Comparison of ENCODE assay signal across 17 mouse cellular contexts in genomic region chr4:149143594-149143993, GRCm38 (mm10). TPM values are rescaled to one million over a fixed set of nuclear protein-coding genes. Genes with fewer than 3 reads are reported as not detected.
DNase-seq lines count a peak whose midpoint lies in the region; ATAC-seq and TF ChIP-seq lines count a peak whose summit lies in the region.
"Had no signal": no experiment of that assay in that cellular context is flagged by ENCODE, and none has a peak within 500 bp of the region (broad histone marks: within the 10 kb centered on the region; RNA-seq: fewer than 3 reads in every experiment).

No protein-coding gene starts in this region.

- 19% methylated on average over 4 of the region's 4 CpGs for WGBS in kidney, adult 2 months

- no peak for TF ChIP-seq POLR2A in kidney, adult 2 months (IDR thresholded peaks at IDR 0.05; ENCODE audit: low read depth, low read length)

- 0 out of 2 replicates have a peak, but pooled peaks have one; percentile 38 for ATAC-seq in megakaryocyte, adult 5-6 weeks (ENCODE audit: poor library complexity, severe bottlenecking)
- ATAC-seq in erythroid progenitor cell, adult 5-6 weeks (replicated peaks; ENCODE audit: low FRiP score, poor library complexity, severe bottlenecking): no peak
- ATAC-seq: Patski had no signal

- H3K36me3 ChIP-seq in kidney, adult 2 months (ENCODE audit: control insufficient read depth, insufficient read depth, low read length): no peaks in the 10 kb centered on the region
- H3K36me3 ChIP-seq: embryonic facial prominence, embryonic 12.5 days; forebrain, embryonic 12.5 days; heart, embryonic 12.5 days; hindbrain, embryonic 15.5 days had no signal

- no peak for TF ChIP-seq CTCF in kidney, adult 2 months (conservative IDR thresholded peaks at IDR 0.05; ENCODE audit: insufficient read depth, insufficient read length, low read depth, low read length)

- H3K4me3 ChIP-seq in kidney, adult 2 months (ENCODE audit: insufficient read depth, low read depth, low read length): no peak overlapping the region
- H3K4me3 ChIP-seq: embryonic facial prominence, embryonic 12.5 days; forebrain, embryonic 12.5 days; heart, embryonic 12.5 days; hindbrain, embryonic 15.5 days had no signal

- no peak overlapping the region for H3K27ac ChIP-seq in kidney, adult 2 months (ENCODE audit: insufficient read depth, low read depth, low read length)
- H3K27ac ChIP-seq: embryonic facial prominence, embryonic 12.5 days; forebrain, embryonic 12.5 days; hindbrain, embryonic 15.5 days had no signal

- H3K4me1 ChIP-seq in kidney, adult 2 months (ENCODE audit: control insufficient read depth, insufficient read depth, low read length): no peaks in the 10 kb centered on the region
- H3K4me1 ChIP-seq: embryonic facial prominence, embryonic 12.5 days; hindbrain, embryonic 15.5 days had no signal

- H3K27me3 ChIP-seq in kidney, adult 2 months (replicated peaks; ENCODE audit: control insufficient read depth, insufficient read depth, low read length): no peaks in the 10 kb centered on the region
- H3K27me3 ChIP-seq: embryonic facial prominence, embryonic 12.5 days; forebrain, embryonic 12.5 days; heart, embryonic 12.5 days; hindbrain, embryonic 15.5 days; Patski had no signal

- DNase-seq in kidney, adult 2 months: peak; percentile 49
- DNase-seq in kidney, adult 18-20 months: no peak
- peak; percentile 17 for DNase-seq in 416B (ENCODE audit: low read depth)
- DNase-seq in MEL-GATA-1-ER (ENCODE audit: extremely low read depth, low read depth): peak; percentile 37
- no peak for DNase-seq in cerebellum, adult 9-10 months
- DNase-seq: adrenal gland, postnatal 25 days; cerebellum, adult 18-20 months; cerebellum, postnatal 14 days; gastrocnemius, postnatal 10 days had no signal

RNA-seq across cellular contexts. Expression of gene Cenps, which starts 6.2 kb away (rescaled TPM):
- 0.75 and 1.1 TPM in 2 replicates for polyA plus RNA-seq in kidney, adult 2 months (2012; rRNA removed)
- 13.0 and 15.8 TPM in 2 replicates for total RNA-seq in megakaryocyte, adult 5-6 weeks (2015)
- 7.7 and 18.6 TPM in 2 replicates for total RNA-seq in megakaryocyte, adult 5-6 weeks (2017)
- total RNA-seq in erythroid progenitor cell, adult 5-6 weeks (2015; ENCODE audit: low replicate concordance): 6.1 and 9.6 TPM in 2 replicates
- total RNA-seq in erythroid progenitor cell, adult 5-6 weeks (2017; ENCODE audit: low replicate concordance): 6.9 and 44.3 TPM in 2 replicates

RNA-seq across cellular contexts. Expression of gene Cort, which starts 17.0 kb away (rescaled TPM):
- polyA plus RNA-seq in kidney, adult 2 months (2012; rRNA removed): not detected in 2 replicates
- not detected in 2 replicates for total RNA-seq in megakaryocyte, adult 5-6 weeks (2015)
- total RNA-seq in megakaryocyte, adult 5-6 weeks (2017): 0.51 TPM in 1 of 2 replicates, not detected in the other
- not detected in 2 replicates for total RNA-seq in erythroid progenitor cell, adult 5-6 weeks (2015; ENCODE audit: low replicate concordance)
- not detected in 2 replicates for total RNA-seq in erythroid progenitor cell, adult 5-6 weeks (2017; ENCODE audit: low replicate concordance)
- polyA plus RNA-seq: embryonic facial prominence, embryonic 12.5 days; heart, embryonic 12.5 days; heart, embryonic 16.5 days had no signal

RNA-seq across cellular contexts. Expression of gene Pgd, which starts 23.0 kb away (rescaled TPM):
- polyA plus RNA-seq in kidney, adult 2 months (2012; rRNA removed): 122 and 126 TPM in 2 replicates
- total RNA-seq in megakaryocyte, adult 5-6 weeks (2015): 163 and 175 TPM in 2 replicates
- 146 and 161 TPM in 2 replicates for total RNA-seq in megakaryocyte, adult 5-6 weeks (2017)
- 32.1 and 45.7 TPM in 2 replicates for total RNA-seq in erythroid progenitor cell, adult 5-6 weeks (2015; ENCODE audit: low replicate concordance)
- total RNA-seq in erythroid progenitor cell, adult 5-6 weeks (2017; ENCODE audit: low replicate concordance): 17.5 and 20.0 TPM in 2 replicates

RNA-seq across cellular contexts. Expression of gene Dffa, which starts 39.6 kb away (rescaled TPM):
- 20.1 and 20.8 TPM in 2 replicates for polyA plus RNA-seq in kidney, adult 2 months (2012; rRNA removed)
- total RNA-seq in megakaryocyte, adult 5-6 weeks (2015): 11.5 and 14.6 TPM in 2 replicates
- total RNA-seq in megakaryocyte, adult 5-6 weeks (2017): 14.8 and 16.7 TPM in 2 replicates
- 1.8 and 10.5 TPM in 2 replicates for total RNA-seq in erythroid progenitor cell, adult 5-6 weeks (2015; ENCODE audit: low replicate concordance)
- 3.0 and 4.2 TPM in 2 replicates for total RNA-seq in erythroid progenitor cell, adult 5-6 weeks (2017; ENCODE audit: low replicate concordance)

RNA-seq across cellular contexts. Expression of gene Pex14, which starts 43.9 kb away (rescaled TPM):
- polyA plus RNA-seq in kidney, adult 2 months (2012; rRNA removed): 49.3 and 55.0 TPM in 2 replicates
- 7.7 and 7.8 TPM in 2 replicates for total RNA-seq in megakaryocyte, adult 5-6 weeks (2015)
- 10.7 and 12.3 TPM in 2 replicates for total RNA-seq in megakaryocyte, adult 5-6 weeks (2017)
- 3.2 and 5.4 TPM in 2 replicates for total RNA-seq in erythroid progenitor cell, adult 5-6 weeks (2015; ENCODE audit: low replicate concordance)
- total RNA-seq in erythroid progenitor cell, adult 5-6 weeks (2017; ENCODE audit: low replicate concordance): 0.91 and 3.0 TPM in 2 replicates

Comparison
In these comparisons a context has a peak if more than half of its experiments do, and no peak if none do; other contexts are left out.
1. DNase-seq: peak in kidney, adult 2 months (single experiment), 416B (single experiment) and MEL-GATA-1-ER (single experiment); none in kidney, adult 18-20 months (single experiment) and cerebellum, adult 9-10 months (single experiment).